Mouse (Mus musculus) adrenal gland, adult 10 weeks (tissue): ENCODE results near the gene Cfap299. TPM values are rescaled to one million over a fixed set of nuclear protein-coding genes. Genes with fewer than 3 reads are reported as not detected.

Experiments
- polyA plus RNA-seq: library from polyadenylated mRNA; stranded (reverse); fragments of 350-450 nt; fragmentation: Illumina TruSeq; extraction: RNeasy Lipid Tissue Mini Kit (QIAGEN cat#74804); gene quantifications from one replicate; pipeline ENCODE4 v1.2.3, GENCODE M21; 2014; ENCODE audit warnings: low read depth, low replicate concordance

The Cfap299 gene
- not detected for polyA plus RNA-seq

GRCm38 (mm10) chr5:98328848-98329624 lies at the start of gene Cfap299:
Gene Cfap299, plus strand, starts transcription at chr5:98329304.

DNA sequence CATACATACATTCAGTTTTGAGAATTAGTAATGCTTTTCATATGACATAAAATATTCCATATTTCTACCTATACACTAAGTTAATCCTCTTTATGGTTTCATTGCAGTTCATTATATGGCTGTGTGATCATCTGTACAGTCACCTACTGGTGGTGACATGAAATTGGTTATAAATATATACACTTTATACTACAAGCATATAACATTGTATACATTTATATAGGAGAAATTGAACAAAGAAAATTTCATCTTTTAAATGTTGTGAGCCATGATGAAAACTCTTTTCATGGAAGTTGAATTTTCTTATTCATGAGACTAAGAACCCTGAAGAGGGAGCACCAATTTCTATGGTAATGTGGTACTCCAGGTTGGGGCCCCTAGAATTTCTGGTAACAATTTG lies 223.3 kb downstream of the Cfap299 start, which contains the start of gene Gm11111:
Gm11111 (plus strand) TSS at position 301 of the 400 bp plus-strand sequence.

Other genes starting within 250 kb of the Cfap299 start
- gene Prdm8, start 162.1 kb upstream of the Cfap299 start, polyA plus RNA-seq: not detected
- 0.23 TPM for gene Fgf5, start 75.1 kb upstream of the Cfap299 start, polyA plus RNA-seq
- gene Gm11111, start 223.4 kb downstream of the Cfap299 start, polyA plus RNA-seq: not detected